Mouse (Mus musculus): ENCODE data around the gene Ccdc65.

Gene Ccdc65

DNA sequence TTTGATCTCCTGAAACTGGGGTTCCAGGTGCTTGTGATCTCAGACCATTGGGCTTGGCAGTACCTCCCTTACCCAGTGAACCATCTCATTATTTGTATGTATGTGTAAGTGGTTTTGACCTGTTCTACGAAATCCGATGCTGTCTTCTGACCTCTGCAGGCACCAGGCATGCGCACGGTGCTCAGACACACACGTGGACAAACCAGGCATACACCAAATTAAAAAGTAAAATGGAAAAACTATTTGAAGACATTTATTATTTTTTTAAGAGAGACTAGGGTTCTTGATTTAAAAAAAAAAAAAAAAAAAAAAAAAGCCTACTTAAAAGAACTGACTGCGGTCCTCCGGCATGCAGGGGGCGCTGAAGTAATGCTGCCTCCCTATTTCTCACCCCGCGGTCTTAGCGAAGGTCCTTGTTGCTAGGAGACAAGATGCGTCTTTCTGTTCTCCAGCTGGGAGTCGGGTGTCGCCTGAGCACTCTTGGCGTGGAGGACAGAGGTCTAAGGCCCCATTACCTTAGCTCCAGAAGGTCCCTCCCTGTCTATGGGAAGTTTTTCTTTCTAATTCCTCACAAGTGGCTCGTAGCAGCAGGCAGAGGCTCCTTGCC lies at the start of gene Ccdc65:
Gene Ccdc65, plus strand, starts transcription at position 442 of the 607 bp plus-strand sequence.
- DNase-seq: peak; percentile 66

DNA sequence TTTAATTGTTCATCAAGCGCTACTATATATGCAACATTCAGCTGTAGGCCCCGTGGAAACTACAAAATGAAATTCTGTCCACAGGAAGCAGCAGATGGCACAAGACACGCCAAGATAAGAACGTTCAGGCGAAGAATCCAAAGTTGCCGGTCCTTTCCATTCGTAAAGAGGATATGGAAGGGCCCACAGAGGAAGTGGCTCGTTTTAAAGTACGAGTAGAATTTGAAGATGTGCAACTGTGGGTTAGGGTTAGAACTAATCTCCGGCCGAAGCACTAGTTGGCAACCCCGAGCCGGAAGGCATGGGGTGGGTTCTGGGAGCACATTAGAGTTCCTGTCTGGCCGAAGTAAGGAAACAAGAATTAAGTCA lies 45.8 kb upstream of the Ccdc65 start:
- DNase-seq: no peak

DNA sequence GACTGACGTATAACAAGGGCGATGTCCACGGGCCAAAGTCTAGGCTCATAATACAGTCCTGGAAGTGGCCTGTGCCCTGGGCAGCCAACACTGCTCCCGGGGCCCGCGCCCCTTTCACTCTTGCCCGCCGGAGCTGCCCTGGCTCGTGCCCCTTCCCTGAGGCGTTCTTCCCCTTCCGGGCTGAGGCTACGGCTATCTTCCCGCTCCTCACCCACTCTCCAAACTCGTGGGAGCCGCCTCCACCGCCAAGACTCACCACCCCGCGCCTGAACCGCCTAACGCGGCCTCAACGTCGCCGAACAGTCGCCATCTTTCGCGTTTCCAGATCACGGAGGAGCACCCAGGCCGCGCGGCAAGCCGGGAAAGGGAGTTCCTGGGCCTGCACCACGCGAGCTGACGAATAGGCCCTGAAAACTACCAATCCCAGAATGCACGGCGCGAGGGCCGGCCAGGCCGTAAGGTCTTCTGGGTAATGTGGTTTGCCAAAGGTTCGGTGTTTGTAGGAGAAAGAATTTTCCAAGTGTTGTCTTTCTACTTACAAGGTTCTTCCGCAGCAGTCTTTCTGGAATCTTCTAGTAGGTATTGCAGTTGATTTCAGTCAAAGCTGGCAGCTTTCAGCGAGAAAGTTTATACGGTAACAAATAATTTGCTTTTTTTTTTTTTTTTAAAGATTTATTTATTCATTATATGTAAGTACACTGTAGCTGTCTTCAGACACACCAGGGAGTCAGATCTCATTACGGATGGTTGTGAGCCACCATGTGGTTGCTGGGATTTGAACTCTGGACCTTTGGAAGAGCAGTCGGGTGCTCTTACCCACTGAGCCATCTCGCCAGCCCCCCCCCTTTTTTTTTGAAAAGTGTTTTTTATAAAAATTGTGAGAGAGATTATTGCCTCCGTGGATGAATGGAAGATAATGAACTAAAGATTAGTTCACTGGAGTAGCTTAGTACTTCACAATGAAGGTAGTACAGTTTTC lies 45.2 kb upstream of the Ccdc65 start, which contains the start of gene Ddx23:
Gene Ddx23, minus strand, starts transcription at position 328 of the 979 bp plus-strand sequence.
- DNase-seq: peak; percentile 95

DNA sequence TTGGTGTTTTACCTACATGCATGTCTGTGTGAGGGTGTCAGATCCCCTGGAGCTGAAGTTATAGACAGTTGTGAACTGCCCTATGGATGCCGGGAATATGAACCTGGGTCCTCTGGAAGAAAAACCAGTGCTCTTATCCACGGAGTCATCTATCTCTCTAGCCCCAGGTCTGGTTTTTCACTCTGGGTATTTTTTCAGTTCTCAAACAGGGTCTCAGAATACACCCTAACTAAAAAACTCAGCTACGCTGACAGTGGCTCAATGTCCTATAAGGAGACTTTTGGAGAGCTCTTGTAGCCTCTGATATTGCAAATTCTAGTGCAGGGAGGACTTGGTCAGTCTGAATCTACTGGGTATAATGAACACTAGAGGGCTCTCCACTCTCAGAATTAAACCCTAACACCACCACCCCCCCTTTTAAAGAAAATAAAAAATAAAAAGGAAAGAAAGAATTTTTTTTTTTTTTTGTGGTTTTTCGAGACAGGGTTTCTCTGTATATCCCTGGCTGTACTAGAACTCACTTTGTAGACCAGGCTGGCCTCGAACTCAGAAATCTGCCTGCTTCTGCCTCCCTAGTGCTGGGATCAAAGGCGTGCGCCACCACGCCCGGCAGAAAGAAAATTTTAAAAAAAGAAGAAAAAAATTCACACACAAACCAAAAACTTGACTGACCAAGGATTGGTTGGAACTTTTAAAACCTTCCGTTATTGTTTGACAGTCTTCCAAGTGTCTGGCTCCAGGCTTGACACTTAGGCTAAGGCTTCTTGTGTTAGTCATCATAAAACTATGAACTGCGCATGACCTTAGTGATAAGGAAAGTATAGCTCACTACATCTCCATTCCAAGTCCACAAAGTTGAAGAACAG lies 43.7 kb upstream of the Ccdc65 start:
- no peak for DNase-seq

DNA sequence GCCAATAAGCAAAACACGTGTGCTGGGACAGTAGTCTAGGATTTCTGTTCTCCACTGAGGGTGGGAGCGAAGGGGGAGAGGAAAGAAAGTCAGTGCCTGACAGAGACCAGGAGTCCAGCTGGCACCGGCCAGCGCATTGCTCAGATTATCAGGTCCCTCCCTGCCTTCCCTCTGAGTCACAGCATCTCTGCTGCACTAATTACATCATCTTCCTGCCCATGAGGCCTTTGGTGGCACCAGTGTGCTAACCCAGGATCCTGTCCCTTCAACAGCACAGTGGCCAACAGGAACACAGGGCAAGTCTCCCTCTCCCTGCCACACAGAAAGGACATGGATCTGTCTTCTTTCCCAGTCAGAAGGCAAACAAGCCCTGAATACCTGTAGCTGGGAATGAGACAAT lies 35.4 kb upstream of the Ccdc65 start:
- no peak for DNase-seq

DNA sequence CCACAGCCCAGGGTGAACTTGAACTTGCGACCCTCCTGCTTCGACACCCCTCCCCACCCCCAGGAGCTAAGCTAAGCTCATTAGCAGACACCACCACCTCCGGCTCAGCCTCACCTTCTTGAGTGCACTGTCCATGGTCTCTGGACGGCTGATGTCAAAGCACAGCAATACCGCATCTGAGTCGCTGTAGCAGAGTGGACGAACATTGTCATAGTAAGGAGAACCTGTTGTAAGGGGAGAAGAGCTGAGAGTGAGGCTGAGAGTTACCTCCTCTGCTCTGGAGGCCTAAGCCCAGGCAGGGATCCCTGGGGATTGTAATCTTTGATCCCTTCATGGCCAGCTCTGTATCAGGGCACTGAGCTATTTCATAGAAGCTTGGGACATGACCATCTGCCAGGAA lies 34.3 kb upstream of the Ccdc65 start:
- DNase-seq: no peak

DNA sequence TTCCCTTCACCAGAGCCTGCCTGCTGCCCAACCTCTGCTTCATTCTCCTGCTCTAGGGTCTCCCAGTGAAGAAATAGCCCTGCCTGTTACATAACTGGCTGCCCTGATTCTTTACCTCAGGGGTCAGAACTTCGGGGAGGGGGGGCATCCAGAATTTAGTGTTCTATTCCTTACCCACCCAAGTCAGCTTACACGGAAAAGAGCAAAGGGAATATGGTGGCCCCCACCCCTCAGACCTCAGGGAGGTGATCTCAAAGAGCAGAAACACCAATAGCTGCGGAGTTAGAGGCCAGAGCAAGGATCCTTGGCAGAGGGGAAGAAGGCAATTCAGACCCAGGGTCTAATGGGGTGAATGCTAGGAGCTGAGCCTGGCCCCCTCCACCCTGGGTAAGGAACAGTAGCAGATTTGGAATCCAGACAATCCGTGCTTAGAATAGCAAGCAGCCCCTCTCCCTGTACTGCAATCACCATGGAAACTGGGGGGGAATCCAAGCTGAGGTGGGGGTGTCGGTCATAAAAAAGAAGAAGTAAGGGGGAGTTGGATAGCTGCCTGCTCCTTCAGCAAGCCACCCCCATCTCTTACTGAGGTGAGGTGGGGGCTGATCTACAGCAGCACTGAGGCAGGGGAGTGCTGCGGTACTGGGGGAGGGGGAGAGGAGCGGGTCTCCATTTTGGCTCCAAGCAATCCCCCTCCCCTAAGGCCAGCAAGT lies 33.6 kb upstream of the Ccdc65 start:
- DNase-seq: no peak

DNA sequence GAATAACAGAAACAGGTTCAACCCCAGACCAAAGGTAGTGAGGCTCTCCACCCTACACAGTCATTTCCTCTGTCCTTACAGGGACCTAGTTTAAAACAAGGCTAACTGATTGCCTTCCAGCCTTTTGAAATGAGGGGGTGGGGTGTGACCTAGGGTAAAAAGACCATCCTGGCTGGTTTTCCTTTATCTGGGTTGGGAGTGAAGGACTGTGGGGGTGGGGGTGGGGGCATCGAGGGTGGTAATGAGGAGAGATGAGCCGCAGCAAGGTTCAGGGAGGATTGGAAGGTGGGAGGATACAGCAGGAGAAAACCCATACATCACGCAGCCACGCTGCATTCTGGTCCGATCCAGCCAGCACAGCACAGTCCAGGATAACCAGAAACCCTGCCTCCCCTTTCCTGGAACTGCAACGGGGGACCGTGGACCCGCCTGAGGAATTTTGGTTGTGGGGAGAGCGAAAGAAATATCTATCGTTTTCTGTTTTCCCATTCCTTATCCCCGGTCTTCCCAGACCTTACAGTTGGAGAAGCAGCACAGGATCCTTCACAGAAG lies 32.9 kb upstream of the Ccdc65 start:
- DNase-seq: no peak

DNA sequence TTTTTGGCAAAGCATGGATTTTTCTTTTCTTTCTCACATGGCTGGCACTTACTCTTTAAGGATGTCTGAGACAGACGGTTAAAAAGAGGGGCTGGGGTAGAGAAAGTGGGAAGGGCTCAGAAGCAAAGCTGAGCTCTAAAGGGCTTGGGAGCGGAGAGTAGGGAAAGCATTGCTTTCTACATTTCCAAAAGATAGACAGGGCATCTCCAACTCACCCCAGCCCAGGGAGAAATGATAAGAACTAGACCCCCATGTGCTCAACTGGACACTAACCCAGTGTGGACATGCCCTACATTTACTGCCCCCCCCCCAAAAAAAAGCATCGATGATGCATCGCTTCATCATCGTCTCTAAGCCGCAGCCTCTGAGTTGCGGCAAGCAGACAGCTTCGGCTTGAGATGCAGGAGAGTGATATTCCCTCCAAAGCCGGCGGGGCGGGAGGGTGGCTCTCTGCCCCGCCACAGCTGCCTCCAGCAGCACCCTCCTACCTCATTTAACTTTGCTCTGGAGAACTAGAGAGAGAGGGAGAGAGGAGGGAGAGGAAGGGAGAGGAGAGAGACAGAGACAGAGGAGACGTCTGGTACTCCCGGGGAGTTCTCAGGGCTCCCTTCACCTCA lies 32.3 kb upstream of the Ccdc65 start:
- no peak for DNase-seq

DNA sequence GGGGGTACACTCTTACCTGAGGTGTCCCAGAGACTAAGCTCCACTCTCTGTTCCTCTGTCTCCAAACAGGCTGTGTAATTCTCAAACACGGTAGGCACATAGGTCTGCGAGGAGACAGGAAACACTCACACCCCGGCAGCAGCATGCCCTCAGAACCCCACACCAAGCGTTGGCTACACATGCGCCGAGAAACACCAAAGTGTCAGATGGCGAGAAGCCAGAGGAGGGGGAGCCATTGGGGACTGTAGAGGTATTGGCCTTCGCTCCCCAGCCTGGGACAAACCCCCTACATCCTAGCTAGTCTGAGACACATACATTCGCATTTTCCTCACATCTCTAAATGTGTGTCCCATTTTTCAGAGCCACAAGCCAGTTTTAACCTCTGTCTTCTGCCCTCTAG lies 31.5 kb upstream of the Ccdc65 start:
- peak; percentile 30 for DNase-seq

DNA sequence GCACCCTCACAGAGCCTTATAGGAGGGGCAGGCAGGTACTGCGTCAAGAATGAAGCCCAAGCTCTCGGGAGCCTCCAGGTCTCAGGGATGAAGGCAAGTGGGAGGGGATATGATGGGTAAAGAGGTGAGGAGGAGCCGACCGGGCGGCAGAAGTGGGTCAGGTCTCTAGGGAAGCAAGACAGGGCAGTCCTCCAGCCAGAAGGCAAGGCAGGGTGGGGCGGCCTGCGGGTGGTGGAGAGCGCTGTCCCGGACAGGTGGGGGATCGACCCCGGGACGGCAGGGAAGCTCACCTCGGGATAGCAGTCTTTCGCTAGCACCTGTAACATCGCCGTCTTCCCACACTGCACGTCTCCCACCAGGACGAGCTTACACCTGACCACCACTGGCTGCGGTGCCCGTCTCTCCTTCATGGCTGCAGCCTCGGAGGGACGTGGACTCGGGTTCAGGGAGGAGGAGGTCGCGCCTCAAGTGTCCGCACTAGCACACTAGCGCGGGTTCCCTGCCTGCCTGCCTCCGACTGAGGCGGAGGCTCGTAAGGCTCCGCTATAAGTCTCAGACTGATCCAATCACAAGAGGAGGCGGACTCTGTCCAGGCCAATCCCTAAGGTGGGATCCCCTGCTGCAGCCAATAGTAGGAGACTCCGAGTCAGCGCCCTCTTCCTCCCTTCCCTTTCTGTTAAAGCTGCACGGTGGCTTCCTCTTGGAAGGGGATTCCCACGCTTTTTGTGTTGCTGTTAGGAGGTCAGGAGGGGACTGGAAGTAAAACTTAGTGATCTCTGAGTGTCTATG lies 30.9 kb upstream of the Ccdc65 start, which contains the start of gene Rnd1:
Gene Rnd1, minus strand, starts transcription at position 522 of the 789 bp plus-strand sequence.
- DNase-seq: peak; percentile 68

DNA sequence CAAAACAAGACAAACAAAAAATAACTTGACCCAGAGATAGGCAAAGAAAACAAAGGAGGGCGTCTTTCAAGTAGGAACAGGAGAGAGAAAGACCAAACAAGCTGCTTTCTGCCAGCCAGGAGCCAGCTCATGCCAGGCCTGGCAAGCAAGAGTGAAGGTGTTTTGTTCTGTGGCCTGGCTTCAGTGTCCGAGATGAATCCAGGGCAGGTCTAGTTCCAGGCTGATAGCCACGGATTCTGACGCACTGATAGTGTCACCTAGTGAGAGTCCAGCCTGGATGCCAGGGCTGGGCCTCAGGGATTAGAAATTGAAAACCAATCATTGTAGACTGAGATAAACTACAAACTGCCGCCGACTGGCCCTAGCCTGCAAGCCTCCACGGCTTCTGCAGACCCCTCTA lies 30.0 kb upstream of the Ccdc65 start:
- DNase-seq: no peak

DNA sequence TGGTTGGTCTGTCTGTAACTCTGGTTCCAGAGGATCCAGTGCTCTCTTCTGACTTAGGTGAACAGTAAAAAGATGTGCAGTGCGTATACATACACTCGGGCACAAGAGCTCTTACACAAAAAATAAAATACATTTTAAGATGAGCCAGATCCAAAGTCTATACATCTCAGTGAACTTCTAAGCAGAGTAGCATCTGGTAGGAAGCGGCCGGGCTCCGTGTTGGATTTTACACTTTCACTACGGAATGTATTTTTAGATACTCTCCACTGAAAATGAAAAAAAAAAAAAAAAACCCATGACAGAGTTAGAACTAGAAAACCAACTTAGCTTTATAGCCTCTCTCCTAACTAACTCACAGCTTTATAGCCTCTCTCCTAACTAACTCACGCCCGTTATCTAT lies 27.3 kb upstream of the Ccdc65 start:
- no peak for DNase-seq

DNA sequence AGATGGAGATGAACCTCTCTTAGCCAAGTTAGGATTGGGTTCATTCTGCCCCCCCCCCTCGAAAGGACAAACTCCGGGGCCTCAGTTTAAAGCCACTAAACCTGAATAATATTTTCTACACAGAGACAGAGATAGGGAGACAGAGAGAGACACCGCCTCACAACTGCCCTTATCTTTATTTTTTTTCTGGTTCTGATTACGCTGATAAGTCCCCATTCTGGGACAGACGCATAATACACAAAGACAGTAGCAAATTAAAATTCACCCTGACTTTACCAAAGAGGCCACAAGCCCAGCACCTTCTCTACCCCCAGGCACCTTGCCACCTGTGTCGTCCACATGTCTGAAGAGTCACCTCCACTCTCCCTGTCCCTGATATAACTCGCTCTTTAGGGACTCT lies 26.4 kb upstream of the Ccdc65 start:
- no peak for DNase-seq

DNA sequence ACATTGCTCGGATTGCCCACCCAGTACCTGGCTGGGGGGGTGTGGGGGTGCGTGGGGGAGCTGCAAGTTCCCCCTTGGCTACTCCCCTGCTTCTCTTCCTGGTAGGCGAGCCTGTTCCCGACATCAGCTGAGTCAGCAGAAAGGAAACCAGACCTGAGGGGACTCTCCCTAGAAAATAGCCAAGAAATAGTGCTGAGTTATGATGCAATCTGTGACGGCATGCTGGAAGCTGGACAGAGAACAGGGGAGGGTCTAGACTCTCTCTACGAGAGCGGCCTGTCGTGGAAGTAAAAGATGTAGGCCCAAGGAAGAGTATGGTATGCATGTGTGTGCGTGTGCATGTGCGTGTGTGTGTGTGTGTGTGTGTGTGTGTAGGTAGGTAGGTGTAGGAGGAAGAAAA lies 24.8 kb upstream of the Ccdc65 start:
- DNase-seq: no peak

DNA sequence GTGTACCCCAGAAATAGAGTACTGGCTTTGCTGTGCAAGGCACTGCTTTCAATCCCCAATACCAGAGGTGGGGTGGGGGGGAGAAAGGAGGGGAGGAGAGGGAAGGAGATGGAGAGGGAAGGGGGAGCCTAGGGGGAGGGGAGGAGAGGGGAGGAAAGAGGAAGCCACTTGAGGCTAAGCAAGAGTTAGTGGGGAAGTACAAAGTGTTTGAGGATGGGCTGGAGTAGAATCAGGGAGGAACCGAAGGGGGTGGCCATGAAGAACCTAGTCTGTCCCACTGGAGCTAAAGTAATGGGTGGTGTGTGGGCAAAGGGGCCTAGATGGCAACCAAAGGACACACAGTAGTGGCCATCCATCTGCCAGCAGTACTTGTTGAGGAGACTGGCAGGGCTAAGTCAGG lies 24.3 kb upstream of the Ccdc65 start:
- DNase-seq: no peak

DNA sequence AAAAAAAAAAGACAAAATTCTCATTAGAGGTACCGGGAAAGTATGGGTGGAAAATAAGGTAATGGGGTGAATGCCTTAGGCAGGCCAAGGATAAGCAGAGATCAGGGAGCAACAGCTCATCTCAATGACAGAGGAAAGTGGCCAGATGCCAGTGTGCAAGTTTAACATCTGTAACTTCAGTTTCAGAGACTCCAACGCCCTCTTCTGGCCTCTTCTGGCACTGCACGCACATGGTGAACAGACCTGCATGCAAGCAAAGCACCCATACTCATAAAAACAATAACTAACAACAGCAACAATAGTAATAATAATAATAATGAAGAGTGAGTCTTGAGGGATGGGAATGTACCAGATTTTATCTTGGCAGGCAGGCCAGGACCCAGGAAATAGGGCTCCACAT lies 22.1 kb upstream of the Ccdc65 start:
- DNase-seq: no peak

DNA sequence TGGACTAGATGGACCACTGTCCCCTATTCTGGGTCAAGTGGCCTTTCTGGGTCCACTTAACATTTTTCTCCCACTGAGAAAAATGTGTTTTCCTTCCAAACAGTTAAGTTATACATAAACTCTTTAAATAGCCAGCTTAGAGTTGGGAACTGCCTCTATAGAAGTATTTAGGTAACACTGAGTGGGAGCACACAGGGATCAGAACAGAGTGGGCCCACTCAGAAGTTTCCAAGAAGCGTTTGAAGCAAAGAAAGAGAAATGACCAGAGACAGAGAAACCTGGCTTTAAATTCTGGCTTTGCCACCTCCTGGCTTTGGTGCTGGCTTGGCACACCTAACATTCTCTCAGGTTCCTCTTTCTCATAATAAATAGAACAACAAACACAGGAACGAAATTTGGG lies 18.3 kb upstream of the Ccdc65 start:
- no peak for DNase-seq

DNA sequence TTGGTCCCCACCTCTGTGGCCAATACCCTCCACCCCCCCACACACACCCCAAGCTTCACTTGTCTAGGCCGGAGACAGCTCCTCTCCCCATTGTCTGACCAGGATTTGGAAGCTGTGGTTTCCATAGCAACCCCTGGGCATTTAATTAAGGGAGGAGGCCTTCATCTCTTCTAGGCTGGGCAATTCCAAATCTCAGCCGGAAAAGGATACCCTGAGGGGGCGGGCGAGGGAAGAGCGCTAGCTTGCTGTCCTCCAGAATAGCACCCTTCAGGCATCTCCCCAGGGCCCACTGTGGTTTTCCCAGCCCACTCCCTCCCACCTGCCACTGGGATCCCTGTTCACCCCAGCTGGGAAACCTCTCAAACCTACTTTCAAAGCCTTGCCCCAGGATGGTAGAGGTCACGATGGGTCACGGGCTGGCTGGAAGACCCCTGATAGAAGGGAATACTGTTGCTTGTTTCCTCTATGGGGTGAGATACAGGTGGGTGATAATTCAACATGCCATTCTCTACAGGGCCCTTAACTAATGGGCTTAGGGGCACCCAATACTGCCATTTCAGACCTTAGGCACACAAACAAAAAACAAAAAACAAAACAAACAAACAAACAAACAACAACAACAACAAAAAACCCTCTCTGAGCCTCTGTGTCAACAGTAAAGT lies 16.4 kb upstream of the Ccdc65 start:
- no peak for DNase-seq

DNA sequence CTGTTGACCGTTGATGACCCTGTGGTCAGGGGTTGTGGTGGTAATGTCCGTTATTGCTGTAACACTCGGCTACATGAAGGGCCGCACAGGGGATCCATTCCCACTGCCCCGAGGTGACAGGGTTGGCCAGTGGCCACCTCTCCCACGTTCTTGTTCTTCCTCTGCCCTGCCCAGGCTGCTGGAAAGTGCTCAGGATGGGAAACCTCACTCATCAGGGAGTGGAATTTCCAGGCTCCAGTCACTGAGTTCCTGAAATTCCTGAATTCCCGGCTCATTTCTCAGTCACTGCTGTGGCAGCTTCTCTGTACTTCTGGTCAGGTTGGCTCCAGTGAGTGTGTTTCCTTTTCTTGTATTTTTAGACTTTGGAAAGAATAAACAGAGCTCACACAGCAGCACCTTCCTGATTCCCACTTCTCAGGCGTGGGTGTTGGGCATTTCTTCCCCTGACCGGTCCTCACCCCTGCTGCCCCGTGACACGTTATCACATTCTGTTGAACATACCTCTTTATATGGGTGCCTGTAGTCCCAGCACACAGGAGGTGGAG lies 15.8 kb upstream of the Ccdc65 start:
- DNase-seq: no peak

Data from thymus, postnatal 25 days (tissue).